Mouse (Mus musculus) telencephalon, adult 2 months (tissue): ENCODE data around the gene Vmn1r197.
"Not testable (repeated sequence)": the region's sequence is repeated elsewhere in the genome, so short reads cannot be mapped to it uniquely, and the experiment has no call there.

Experiments used
- DNase-seq: peaks from one replicate; pipeline ENCODE4 v3.0.0-alpha.2; 2011; ENCODE audit warnings: low read depth, low spot score

Vmn1r197 gene

GRCm38 (mm10) chr13:22324289-22324688, at the start of gene Vmn1r197:
Gene Vmn1r197, plus strand, starts transcription at chr13:22324589.
- DNase-seq, result no peak

GRCm38 (mm10) chr13:22284578-22284977, 39.8 kb upstream of the Vmn1r197 start:
- no peak for DNase-seq

- no peak for DNase-seq
Observed at GRCm38 (mm10) chr13:22289620-22290019, 34.8 kb upstream of the Vmn1r197 start, which contains the start of gene Vmn1r196. Gene Vmn1r196, plus strand, starts transcription at chr13:22289920.

GRCm38 (mm10) chr13:22308075-22308474, 16.3 kb upstream of the Vmn1r197 start:
- DNase-seq, result not testable (repeated sequence)

DNA sequence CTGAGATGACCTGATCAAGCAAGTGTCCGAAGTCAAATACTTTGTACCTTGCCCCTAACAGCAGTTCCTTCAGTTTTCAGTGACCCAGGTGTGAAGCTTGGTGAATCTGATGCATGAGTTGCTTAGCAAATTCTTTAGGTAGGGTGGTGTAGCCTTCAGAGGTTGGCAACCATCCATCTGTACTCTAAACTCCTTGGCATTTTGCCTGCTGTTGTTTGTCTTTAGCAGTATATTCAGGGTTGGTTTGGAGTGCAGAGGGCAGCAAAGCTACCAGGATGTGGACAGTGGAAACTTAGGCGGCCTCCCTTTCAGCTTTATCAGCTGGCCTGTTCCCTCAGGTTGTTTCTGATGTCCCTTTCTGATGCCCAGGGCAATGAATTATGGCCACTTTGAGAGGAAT, 9.0 kb upstream of the Vmn1r197 start:
- no peak for DNase-seq

DNA sequence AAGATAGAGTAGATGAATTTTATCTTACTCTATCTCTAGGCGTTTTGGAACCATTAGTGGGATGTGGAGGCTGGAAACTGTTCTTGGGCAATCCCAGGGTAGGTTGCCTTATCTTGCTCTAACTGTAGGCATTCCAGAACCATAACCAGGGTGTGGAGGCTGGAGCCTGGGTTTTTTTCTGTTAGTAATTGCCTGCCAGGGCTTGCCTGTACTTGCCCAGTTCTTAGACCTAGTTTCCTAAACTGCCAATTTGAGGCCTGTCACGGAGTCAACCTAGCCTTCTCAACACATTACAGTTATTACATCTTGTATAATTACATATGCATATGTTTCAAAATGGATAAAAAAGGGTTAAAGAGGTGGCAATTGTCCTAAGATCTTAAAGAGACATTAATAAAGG, 7.0 kb upstream of the Vmn1r197 start:
- DNase-seq, result no peak

- no peak for DNase-seq
Observed at GRCm38 (mm10) chr13:22320091-22320490, 4.3 kb upstream of the Vmn1r197 start.

DNA sequence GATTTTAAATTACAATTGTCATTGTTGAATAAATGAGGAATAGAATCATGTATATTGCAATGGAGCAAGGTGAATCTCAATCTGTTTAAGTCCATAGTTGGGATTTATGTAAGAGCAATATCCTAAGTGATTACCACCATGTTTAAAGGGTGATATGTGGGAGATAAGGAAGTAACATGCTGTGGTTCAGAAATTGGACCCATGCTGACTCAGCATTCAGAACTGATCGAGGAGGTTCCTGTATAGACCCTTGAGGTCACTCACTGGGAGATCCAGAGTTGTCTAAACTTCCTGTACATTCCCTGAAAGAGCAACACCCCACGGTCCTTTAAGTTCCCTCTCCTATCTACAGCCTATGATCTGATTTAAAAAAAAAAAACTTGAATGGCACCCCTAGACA, 8.9 kb downstream of the Vmn1r197 start:
- DNase-seq, result no peak

DNA sequence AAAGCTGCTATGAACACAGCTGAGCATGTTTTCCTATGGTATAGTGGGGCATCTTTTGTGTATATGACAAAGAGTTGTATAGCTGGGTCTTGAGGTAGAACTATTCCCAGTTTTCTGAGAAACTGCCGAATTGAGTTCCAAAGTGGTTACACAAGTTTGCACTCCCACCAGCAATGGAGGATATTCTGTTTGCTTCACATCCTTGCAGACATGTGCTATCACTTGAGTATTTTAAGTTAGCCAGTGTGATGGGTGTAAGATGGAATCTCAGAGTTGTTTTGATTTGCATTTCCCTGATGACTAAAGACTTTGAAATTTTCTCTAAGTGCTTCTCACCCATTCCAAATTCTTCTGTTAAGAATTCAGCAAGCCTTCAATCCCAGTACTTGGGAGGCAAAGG, 11.2 kb downstream of the Vmn1r197 start:
- peak; percentile 9 for DNase-seq

DNA sequence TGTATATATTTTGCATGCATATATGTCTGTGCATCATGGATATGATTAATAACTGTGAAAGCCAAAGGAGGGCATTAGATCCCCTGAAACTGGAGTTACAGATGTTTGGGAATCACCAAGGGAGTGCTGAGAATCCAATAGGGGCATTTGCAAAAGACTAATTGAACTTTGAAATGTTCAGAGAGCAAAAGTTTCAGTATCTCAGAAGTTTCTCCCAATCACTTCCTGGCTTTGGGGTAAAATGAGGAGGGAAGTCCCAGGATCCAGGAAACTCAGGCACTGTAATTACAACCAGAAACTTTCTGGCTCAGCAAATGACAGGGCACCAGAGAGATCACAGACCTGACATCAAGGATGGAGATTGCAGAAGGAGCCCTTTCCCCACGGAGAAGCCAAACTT, 25.7 kb downstream of the Vmn1r197 start, which contains the start of gene Vmn1r198:
Gene Vmn1r198 (plus strand): TSS at position 301 of the 400 bp plus-strand sequence.
- DNase-seq, result no peak

DNA sequence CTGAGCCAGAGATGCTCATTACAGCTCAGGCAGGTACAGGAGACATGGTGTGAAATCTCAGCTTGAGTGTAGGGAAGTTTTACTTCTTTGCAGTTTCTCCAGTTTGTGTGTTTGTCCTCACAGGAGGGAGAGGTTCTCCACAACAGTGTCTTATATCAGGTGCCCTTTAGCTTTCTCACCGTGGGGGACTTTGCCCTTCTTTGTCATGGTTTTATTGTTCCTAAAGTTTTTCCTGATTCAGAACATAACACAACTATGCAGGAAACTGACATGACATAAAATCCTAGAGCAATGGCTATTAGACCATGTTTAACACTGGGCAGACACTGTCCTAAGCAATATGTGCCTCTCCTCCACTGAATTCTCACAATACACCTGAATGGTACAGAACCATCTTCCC, 26.4 kb downstream of the Vmn1r197 start:
- no peak for DNase-seq

- no peak for DNase-seq
Observed at GRCm38 (mm10) chr13:22379518-22379917, 55.1 kb downstream of the Vmn1r197 start, which contains the start of gene Vmn1r199. Gene Vmn1r199, plus strand, starts transcription at chr13:22379818.

DNA sequence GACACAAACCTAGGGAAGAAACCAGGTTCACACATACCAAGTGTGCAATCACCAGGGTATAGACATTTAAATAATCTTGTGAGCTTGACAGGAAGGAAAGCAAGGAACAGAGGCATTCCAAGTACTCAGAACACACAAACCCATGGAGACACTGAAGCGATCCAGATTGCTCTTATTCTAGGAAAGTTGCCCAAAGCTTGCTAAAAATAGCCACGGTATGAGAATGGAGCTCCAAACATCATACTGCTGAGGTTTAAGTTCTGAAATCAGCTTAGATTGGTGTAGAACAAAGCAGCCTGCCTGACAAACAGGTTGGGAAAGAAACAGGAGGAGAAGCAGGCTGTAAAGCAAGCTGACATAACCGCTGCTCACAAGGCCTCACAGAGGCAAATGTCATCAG, 56.7 kb downstream of the Vmn1r197 start:
- DNase-seq, result peak; percentile 78
